Mouse (Mus musculus) thymus, adult 2 months (tissue): ENCODE measurements around the gene Chchd1.

ENCODE experiments used
- CTCF ChIP-seq: fragments of 200-500 bp; IDR thresholded peaks from 2 replicates; pipeline ENCODE4 v1.5.1; 2012; ENCODE audit warnings: mild to moderate bottlenecking, control low read depth, low read length, moderate library complexity, borderline replicate concordance; ENCODE audit not compliant: control insufficient read depth, poor library complexity, insufficient read depth; ENCODE audit errors: extremely low read depth
- POLR2A ChIP-seq: fragments of 200-500 bp; IDR thresholded peaks from 2 replicates; pipeline ENCODE4 v1.6.1; 2012; ENCODE audit warnings: mild to moderate bottlenecking, low read length, control low read depth, moderate library complexity; ENCODE audit not compliant: control insufficient read depth, poor library complexity, insufficient read depth; ENCODE audit errors: extremely low read depth

- TF ChIP-seq CTCF (no peak), POLR2A (no peak)
Measured at GRCm38 (mm10) chr14:20689009-20689408, 13.8 kb upstream of the Chchd1 start.
